Mouse (Mus musculus) erythroblast, embryonic 14.5 days (primary cell): ENCODE data around the gene Rad50.

ENCODE experiments used
- GATA1 ChIP-seq: IDR thresholded peaks from 2 replicates; pipeline ENCODE4 v1.6.1; 2012; ENCODE audit warnings: low read length, inconsistent platforms, mixed read lengths
- TAL1 ChIP-seq: IDR thresholded peaks from 3 replicates; pipeline ENCODE4 v1.6.1; 2012; ENCODE audit warnings: low read length, inconsistent platforms, mixed read lengths

DNA sequence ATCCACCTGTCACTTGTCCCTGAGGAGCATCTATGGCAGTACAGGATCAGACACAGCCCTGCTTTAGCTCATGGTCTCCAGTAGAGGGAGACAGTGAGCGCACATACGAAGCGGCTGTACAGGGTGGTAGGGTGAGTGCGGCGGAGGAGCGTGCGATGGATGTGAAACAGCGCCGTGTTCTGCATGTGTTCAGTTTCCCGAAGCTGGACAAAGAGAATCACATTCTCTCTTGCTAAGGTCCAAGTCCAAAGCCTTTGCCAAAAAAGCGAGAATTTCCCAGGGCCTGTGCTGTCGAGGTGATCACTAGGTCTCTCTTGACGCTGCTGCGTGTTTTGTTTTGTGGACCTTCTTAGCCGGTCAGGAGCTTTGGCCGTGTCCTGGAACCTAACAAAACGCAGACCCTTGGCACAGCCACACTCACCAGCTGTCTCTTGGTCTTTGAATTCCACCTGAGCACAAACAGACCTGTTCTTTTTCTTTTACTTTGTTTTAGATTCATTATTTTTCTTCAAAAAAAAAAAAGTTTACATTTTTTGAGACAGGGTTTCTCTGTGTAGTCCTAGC is 28.6 kb upstream of the Rad50 start:
- TF ChIP-seq GATA1 (no peak), TAL1 (no peak)
